Mouse (Mus musculus) limb, embryonic 13.5 days (tissue): Measurements from ENCODE around the gene Smurf2. TPM values are rescaled to one million over a fixed set of nuclear protein-coding genes. Genes with fewer than 3 reads are reported as not detected.

Experiments
- ATAC-seq: fragments of 200-750 bp; cut with Nextera tagmentation; 2 replicates; pipeline ENCODE4 v1.8.0; 2017; ENCODE audit warnings: low read depth, moderate number of reproducible peaks, moderate TSS enrichment; ENCODE audit not compliant: low FRiP score
- H3K27ac ChIP-seq: fragments of 300-500 bp; sonication (generic); 2 replicates; pipeline ENCODE4 v1.5.1; 2015; ENCODE audit warnings: inconsistent platforms, mild to moderate bottlenecking, moderate library complexity
- H3K27me3 ChIP-seq: fragments of 300-500 bp; sonication (generic); 2 replicates; pipeline ENCODE4 v1.6.1; 2015; ENCODE audit warnings: mild to moderate bottlenecking, inconsistent platforms
- H3K36me3 ChIP-seq: fragments of 300-500 bp; sonication (generic); 2 replicates; pipeline ENCODE4 v1.6.1; 2015; ENCODE audit warnings: inconsistent platforms, mild to moderate bottlenecking, moderate library complexity
- H3K4me1 ChIP-seq: fragments of 300-500 bp; sonication (generic); 2 replicates; pipeline ENCODE4 v1.6.1; 2015; ENCODE audit warnings: inconsistent platforms
- H3K4me2 ChIP-seq: fragments of 300-500 bp; sonication (generic); replicated peaks from 2 replicates; pipeline ENCODE4 v1.6.1; 2015; ENCODE audit warnings: inconsistent platforms, mild to moderate bottlenecking, moderate library complexity
- H3K4me3 ChIP-seq: fragments of 300-500 bp; sonication (generic); 2 replicates; pipeline ENCODE4 v1.5.1; 2015; ENCODE audit warnings: moderate library complexity, mild to moderate bottlenecking, inconsistent platforms
- H3K9ac ChIP-seq: fragments of 300-500 bp; sonication (generic); 2 replicates; pipeline ENCODE4 v1.6.1; 2015; ENCODE audit warnings: mild to moderate bottlenecking, inconsistent platforms
- H3K9me3 ChIP-seq: fragments of 300-500 bp; sonication (generic); 2 replicates; pipeline ENCODE4 v1.6.1; 2016; ENCODE audit warnings: inconsistent platforms
- WGBS: fragments of 180-500 bp; shearing (Covaris S2); methylation state at CpG from one replicate; pipeline ENCODE4 v1.1.7; 2015; 5-methylcytosine and 5-hydroxymethylcytosine counted together
- polyA plus RNA-seq: library from polyadenylated mRNA; unstranded; fragments of >200 nt; fragmentation: Nextera tagmentation; extraction: Ambion mirVana; gene quantifications from 2 replicates; pipeline ENCODE4 v1.2.1, GENCODE M21; 2015

Smurf2 gene
- polyA plus RNA-seq, 1 experiment from 2014 or later: 14.5 TPM

GRCm38 (mm10) chr11:106899804-106900203, 20.7 kb downstream of the Smurf2 start:
- Histone ChIP-seq H3K9ac (no peak overlapping the region), H3K27ac (no peak overlapping the region), H3K9me3 (no peaks in the 10 kb centered on the region), H3K4me2 (no peak overlapping the region), H3K4me3 (no peak overlapping the region), H3K4me1 (no peaks in the 10 kb centered on the region; the same call in 1 of the 2 replicates), H3K36me3 (no peaks in the 10 kb centered on the region), H3K27me3 (no peaks in the 10 kb centered on the region)
- WGBS: 80% methylated on average over 1 of the region's 1 CpGs
- no peak for ATAC-seq

- Histone ChIP-seq H3K36me3 (no peaks in the 10 kb centered on the region), H3K4me3 (no peak overlapping the region), H3K4me2 (no peak overlapping the region), H3K9ac (no peak overlapping the region), H3K9me3 (no peaks in the 10 kb centered on the region), H3K27me3 (no peaks in the 10 kb centered on the region), H3K4me1 (peaks cover 11% of the 10 kb centered on the region), H3K27ac (no peak overlapping the region)
- 82% methylated on average over 2 of the region's 2 CpGs for WGBS
- ATAC-seq: no peak
These were observed 23.9 kb downstream of the Smurf2 start for GRCm38 (mm10) chr11:106896561-106897168.

DNA sequence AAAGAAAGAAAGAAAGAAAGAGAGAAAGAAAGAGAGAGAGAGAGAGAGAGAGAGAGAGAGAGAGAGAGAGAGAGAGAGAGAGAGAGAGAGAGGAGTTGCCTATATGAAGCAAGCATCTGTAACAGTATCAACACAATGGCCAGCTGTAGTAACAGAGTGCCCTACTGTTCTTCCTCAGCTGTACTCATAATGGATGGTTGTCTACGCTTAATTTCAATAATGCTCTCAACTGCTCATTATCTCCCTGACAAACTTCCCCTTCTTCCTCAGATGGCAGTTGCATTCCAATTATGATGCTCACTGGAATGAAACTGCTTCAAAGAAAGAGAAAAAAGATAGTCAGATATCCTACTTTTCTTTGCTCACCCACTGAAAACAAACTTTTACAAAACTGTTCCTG, 36.9 kb downstream of the Smurf2 start:
- no peak overlapping the region for H3K4me2 ChIP-seq
- H3K36me3 ChIP-seq: no peaks in the 10 kb centered on the region
- no peak overlapping the region for H3K9ac ChIP-seq
- H3K4me1 ChIP-seq: 0 out of 2 replicates have a peak, but pooled peaks cover 6% of the 10 kb centered on the region
- H3K9me3 ChIP-seq: no peaks in the 10 kb centered on the region
- no peaks in the 10 kb centered on the region for H3K27me3 ChIP-seq
- no peak overlapping the region for H3K4me3 ChIP-seq
- 100% methylated on average over 1 of the region's 1 CpGs for WGBS
- ATAC-seq: no peak
- H3K27ac ChIP-seq: no peak overlapping the region

DNA sequence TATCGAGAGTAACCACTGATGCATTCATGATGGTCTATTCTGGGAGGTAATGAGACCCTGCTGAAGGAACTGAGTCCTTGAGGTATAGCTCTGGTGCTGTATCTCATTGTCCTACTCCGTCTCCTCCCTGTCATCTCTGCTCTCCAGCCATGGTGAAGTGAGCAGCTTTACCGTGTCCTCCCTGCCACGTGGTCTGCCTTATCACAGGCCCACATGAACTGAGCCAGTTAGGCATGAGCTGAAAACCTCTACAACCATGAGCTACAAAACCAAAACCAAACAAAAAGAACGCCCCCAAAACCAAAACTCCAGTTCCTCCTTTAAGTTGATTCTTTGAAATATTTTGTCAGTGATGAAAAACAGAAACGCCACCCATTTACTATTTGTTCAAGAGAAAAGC, 47.9 kb downstream of the Smurf2 start:
- Histone ChIP-seq H3K4me2 (no peak overlapping the region), H3K4me3 (no peak overlapping the region), H3K27ac (no peak overlapping the region), H3K36me3 (peaks cover 20% of the 10 kb centered on the region), H3K4me1 (no peaks in the 10 kb centered on the region), H3K9me3 (no peaks in the 10 kb centered on the region), H3K9ac (no peak overlapping the region), H3K27me3 (no peaks in the 10 kb centered on the region)
- WGBS: 93% methylated on average over 6 of the region's 6 CpGs
- no peak for ATAC-seq

GRCm38 (mm10) chr11:106851438-106851837, 69.1 kb downstream of the Smurf2 start:
- no peak overlapping the region for H3K27ac ChIP-seq
- H3K9me3 ChIP-seq: no peaks in the 10 kb centered on the region
- 66% methylated on average over 2 of the region's 2 CpGs for WGBS
- H3K4me3 ChIP-seq: no peak overlapping the region
- no peak overlapping the region for H3K9ac ChIP-seq
- no peak for ATAC-seq
- peaks cover 65% of the 10 kb centered on the region for H3K36me3 ChIP-seq
- H3K4me1 ChIP-seq: no peaks in the 10 kb centered on the region
- H3K4me2 ChIP-seq: no peak overlapping the region
- no peaks in the 10 kb centered on the region for H3K27me3 ChIP-seq

- Histone ChIP-seq H3K9me3 (no peaks in the 10 kb centered on the region), H3K27me3 (no peaks in the 10 kb centered on the region), H3K27ac (no peak overlapping the region), H3K4me1 (peaks cover 6% of the 10 kb centered on the region; the same call in 1 of the 2 replicates), H3K9ac (no peak overlapping the region), H3K36me3 (peaks cover 76% of the 10 kb centered on the region), H3K4me2 (no peak overlapping the region), H3K4me3 (no peak overlapping the region)
- WGBS: 90% methylated on average over 3 of the region's 3 CpGs
- no peak for ATAC-seq
These were observed 78.5 kb downstream of the Smurf2 start for GRCm38 (mm10) chr11:106842002-106842401.

DNA sequence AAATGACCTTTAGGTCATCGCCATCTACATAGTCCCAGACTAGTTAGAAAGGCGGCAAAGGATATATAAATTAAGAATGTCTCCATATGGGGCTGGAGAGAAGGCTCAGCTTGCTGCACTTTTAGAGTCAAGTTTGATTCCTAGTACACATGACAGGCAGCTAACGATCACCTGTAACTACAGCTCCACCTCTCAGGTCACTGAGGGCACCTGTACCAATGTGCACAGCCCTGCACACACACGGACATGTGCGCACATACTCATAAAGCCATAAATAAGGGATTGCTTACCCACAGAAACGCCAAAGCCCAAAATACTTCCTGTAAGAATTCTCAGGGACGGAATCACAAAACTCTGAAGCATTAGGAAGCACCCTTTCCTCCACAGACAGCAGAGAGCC, 92.4 kb downstream of the Smurf2 start:
- peaks cover 86% of the 10 kb centered on the region for H3K36me3 ChIP-seq
- 85% methylated on average over 7 of the region's 7 CpGs for WGBS
- no peak overlapping the region for H3K4me2 ChIP-seq
- no peak overlapping the region for H3K9ac ChIP-seq
- no peak for ATAC-seq
- no peak overlapping the region for H3K27ac ChIP-seq
- H3K27me3 ChIP-seq: no peaks in the 10 kb centered on the region
- H3K9me3 ChIP-seq: no peaks in the 10 kb centered on the region
- no peak overlapping the region for H3K4me3 ChIP-seq
- H3K4me1 ChIP-seq: no peaks in the 10 kb centered on the region

DNA sequence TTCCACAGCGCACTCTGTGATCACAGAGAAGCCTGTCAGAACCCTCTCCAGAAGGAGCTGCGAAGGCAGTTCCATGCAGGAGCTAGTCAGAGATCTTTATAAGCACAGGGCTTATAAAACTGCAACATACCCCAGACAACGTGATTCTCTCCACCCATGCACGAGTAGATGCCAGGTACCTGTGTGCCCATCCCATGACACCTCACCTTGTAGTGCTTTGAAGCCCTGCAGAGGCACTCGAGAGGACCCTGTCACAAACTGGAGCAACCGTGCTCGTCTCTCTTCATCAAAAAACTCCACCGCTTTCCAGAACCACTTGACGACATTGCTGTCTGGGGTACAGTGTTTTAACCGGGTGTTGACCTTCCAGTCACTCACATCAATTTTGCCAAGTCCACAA, 96.1 kb downstream of the Smurf2 start:
- Histone ChIP-seq H3K27me3 (no peaks in the 10 kb centered on the region), H3K4me1 (peaks cover 12% of the 10 kb centered on the region; the same call in 1 of the 2 replicates), H3K4me2 (no peak overlapping the region), H3K9ac (no peak overlapping the region), H3K36me3 (peaks cover 82% of the 10 kb centered on the region), H3K9me3 (no peaks in the 10 kb centered on the region), H3K4me3 (no peak overlapping the region), H3K27ac (no peak overlapping the region)
- 89% methylated on average over 10 of the region's 10 CpGs for WGBS
- no peak for ATAC-seq

DNA sequence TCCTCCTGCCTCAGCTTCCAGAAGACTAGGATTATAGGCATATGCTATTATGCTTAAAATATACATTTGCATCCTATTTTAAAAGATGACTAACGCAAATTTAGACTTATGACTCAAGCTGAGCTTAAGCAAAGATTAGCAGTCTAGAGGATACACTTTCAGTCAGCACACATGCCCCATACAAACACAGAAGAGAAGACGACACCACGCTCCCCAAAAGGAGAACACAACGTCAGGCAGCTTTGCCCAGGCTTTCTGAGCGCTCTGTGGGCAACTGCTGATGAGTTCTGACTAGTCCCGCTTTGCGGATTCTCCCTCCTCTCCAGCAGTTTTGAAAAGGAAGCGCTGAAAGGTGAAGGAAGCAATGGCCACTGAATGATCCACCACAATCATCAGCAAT, 96.8 kb downstream of the Smurf2 start:
- 94% methylated on average over 8 of the region's 8 CpGs for WGBS
- ATAC-seq: no peak

GRCm38 (mm10) chr11:106822911-106823310, 97.6 kb downstream of the Smurf2 start:
- H3K36me3 ChIP-seq: peaks cover 80% of the 10 kb centered on the region

More for the DNA sequence above, 96.8 kb downstream of the Smurf2 start:
- Histone ChIP-seq H3K4me3 (no peak overlapping the region), H3K4me1 (peaks cover 18% of the 10 kb centered on the region), H3K9ac (no peak overlapping the region), H3K36me3 (peaks cover 84% of the 10 kb centered on the region), H3K27ac (no peak overlapping the region), H3K9me3 (no peaks in the 10 kb centered on the region), H3K27me3 (no peaks in the 10 kb centered on the region), H3K4me2 (no peak overlapping the region)

DNA sequence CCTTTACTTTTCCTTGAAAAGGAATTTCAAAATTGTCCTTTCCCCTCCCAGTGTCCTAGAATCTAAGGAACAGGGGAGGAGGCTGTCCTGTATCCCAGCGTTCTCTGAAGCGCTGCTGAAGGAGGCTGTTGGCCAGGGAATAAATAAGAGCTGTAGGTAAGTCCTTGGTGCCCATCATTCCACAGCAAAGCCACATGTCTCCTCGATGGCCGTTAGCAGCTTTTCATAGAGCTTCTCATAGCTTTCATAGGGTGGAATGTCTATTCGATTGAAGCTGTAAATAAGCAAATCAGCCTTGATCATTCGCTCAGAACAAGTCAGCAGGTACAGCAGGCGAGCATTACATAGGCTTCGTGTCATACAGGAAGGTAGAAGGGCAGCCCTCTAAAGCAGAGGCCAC, 98.0 kb downstream of the Smurf2 start:
- Histone ChIP-seq H3K4me3 (no peak overlapping the region), H3K9me3 (no peaks in the 10 kb centered on the region), H3K4me1 (peaks cover 29% of the 10 kb centered on the region), H3K4me2 (no peak overlapping the region), H3K36me3 (peaks cover 79% of the 10 kb centered on the region), H3K9ac (no peak overlapping the region), H3K27ac (no peak overlapping the region), H3K27me3 (no peaks in the 10 kb centered on the region)
- ATAC-seq: no peak
- 93% methylated on average over 8 of the region's 8 CpGs for WGBS

More at GRCm38 (mm10) chr11:106822911-106823310, 97.6 kb downstream of the Smurf2 start:
- H3K9me3 ChIP-seq: no peaks in the 10 kb centered on the region
- H3K27me3 ChIP-seq: no peaks in the 10 kb centered on the region
- 86% methylated on average over 5 of the region's 5 CpGs for WGBS
- H3K27ac ChIP-seq: no peak overlapping the region
- no peak overlapping the region for H3K4me2 ChIP-seq
- H3K4me3 ChIP-seq: no peak overlapping the region
- no peak for ATAC-seq
- peaks cover 27% of the 10 kb centered on the region for H3K4me1 ChIP-seq
- H3K9ac ChIP-seq: no peak overlapping the region

- Histone ChIP-seq H3K27me3 (no peaks in the 10 kb centered on the region), H3K4me1 (peaks cover 29% of the 10 kb centered on the region), H3K4me3 (no peak overlapping the region), H3K9me3 (no peaks in the 10 kb centered on the region), H3K27ac (no peak overlapping the region; the same call in 1 of the 2 replicates), H3K36me3 (peaks cover 81% of the 10 kb centered on the region), H3K9ac (no peak overlapping the region), H3K4me2 (no peak overlapping the region)
- WGBS: 77% methylated on average over 6 of the region's 6 CpGs
- ATAC-seq: no peak
These were observed 99.1 kb downstream of the Smurf2 start for GRCm38 (mm10) chr11:106821397-106821796.

- no peak for ATAC-seq
- no peaks in the 10 kb centered on the region for H3K27me3 ChIP-seq
- H3K27ac ChIP-seq: no peak overlapping the region
- no peak overlapping the region for H3K4me3 ChIP-seq
- peaks cover 29% of the 10 kb centered on the region for H3K4me1 ChIP-seq
- peaks cover 81% of the 10 kb centered on the region for H3K36me3 ChIP-seq
- no peak overlapping the region for H3K9ac ChIP-seq
- whole genome bisulfite sequencing: 53% methylated on average over 4 of the region's 4 CpGs
- H3K9me3 ChIP-seq: no peaks in the 10 kb centered on the region
- no peak overlapping the region for H3K4me2 ChIP-seq
These were observed 99.5 kb downstream of the Smurf2 start for GRCm38 (mm10) chr11:106820972-106821371.
